Mouse (Mus musculus) monocyte, adult 5-6 weeks (primary cell): ENCODE measurements around the gene Orai3. TPM values are rescaled to one million over a fixed set of nuclear protein-coding genes. Genes with fewer than 3 reads are reported as not detected.
"Not testable (repeated sequence)": the region's sequence is repeated elsewhere in the genome, so short reads cannot be mapped to it uniquely, and the experiment has no call there.

Experiments used
- ATAC-seq: fragments of 153-309, 156-312 bp; replicated peaks from 2 replicates; pipeline ENCODE4 v1.8.0; 2017; ENCODE audit warnings: mild to moderate bottlenecking; ENCODE audit not compliant: low TSS enrichment, insufficient number of reproducible peaks, severe bottlenecking, poor library complexity, low FRiP score
- total RNA-seq: library from RNA; stranded (forward); fragments of 200-1000, 200-491, 200-594 nt; gene quantifications from 3 replicates; pipeline ENCODE4 v1.2.3, GENCODE M21; 2017

Gene Orai3
- total RNA-seq: 31.9 to 44.5 TPM (median 35.2 TPM) in 3 replicates

DNA sequence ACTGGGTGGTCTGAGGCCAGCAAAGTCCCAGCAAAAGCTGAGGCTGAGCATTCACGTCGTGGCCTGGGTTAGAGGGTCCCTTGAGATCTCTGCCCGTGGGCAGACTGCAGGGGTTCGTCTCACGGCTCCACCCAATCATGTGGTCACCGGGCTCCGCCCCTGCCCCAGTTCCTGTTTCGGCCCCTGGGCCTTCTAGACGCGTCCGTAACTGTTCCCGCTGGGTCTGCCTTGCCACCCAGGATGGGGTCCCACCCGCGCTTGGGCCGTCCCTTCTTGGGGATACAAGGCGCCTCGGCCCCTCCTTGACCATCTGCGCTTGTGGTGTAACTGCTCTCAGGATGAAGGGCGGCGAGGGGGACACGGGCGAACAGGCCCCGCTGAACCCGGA, at the start of gene Orai3:
Orai3 (plus strand) TSS at position 165 of the 388 bp plus-strand sequence.
- ATAC-seq: peak; percentile 62

- ATAC-seq: no peak
Observed at GRCm38 (mm10) chr7:127725490-127725889, 44.1 kb upstream of the Orai3 start.

DNA sequence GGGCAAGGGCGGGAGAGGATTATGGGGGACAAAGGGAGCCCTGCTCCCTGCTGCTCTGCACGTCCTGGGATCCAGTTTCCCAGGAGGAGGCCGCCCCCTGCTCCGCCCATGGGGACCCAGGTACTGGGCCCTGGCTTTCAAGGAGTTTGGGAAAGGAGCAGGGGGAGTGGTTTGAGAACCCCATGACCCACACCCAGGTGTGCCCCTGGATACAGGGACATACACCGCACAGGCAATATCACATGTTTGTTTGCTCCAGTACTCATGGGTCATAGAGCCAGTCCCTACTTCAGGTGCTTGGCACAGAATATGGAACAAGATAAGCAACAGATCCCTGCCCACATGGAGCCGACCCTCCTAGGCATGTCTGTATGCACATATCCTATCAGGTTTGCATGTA, 43.7 kb upstream of the Orai3 start:
- ATAC-seq: no peak

DNA sequence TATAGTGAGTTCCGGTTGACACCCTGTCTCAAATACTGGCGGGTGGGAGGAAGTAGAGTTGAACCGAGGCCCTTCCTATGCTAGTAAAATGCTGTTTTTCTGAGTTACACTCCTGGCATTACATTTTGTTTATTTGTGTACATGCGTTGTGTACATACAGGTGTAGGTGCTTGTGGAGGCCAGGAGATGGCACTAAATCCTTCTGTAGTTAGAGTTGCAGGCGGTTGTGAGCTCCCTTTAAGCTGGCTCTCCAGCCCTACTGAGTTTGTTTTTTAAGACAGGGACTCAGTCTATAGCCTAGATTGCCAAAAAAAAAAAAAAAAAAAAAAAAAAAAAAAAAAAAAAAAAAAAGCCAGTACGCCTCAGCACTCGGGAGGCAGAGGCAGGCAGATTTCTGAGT, 41.7 kb upstream of the Orai3 start:
- ATAC-seq: no peak

DNA sequence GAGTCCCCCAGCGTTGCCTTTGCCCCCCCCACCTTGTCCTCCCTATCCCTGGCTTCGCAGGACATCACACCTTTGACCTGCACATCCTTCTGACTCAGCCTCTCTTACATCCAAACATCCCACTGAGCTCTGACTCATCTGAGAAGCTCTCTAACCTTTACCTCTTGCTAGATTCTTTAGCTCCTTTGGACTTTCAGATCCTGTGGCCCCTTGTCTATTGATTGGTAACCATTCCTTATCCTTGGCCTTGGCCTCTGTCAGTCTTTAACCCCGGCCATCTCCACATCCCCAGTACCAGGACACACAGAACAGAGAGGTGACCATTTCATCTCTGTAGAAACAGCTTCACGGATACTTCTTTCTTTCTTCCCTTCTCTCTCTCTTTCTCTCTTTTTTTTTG, 39.4 kb upstream of the Orai3 start:
- ATAC-seq: no peak

DNA sequence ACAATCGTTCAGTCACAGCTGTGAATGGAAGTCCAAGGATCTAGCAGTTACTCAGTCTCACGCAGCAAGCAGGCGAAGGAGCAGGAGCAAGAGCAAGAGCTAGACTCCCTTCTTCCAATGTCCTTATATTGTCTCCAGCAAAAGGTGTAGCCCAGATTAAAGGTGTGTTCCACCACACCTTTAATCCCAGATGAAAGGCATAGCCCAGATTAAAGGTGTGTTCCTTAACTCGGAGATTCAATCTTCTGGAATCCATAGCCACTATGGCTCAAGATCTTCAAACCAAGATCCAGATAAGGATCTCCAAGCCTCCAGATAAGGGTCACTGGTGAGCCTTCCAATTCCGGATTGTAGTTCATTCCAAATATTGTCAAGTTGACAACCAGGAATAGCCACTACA, 37.5 kb upstream of the Orai3 start, which contains the start of gene Ctf2:
Ctf2 (minus strand) TSS at position 101 of the 400 bp plus-strand sequence.
- ATAC-seq: not testable (repeated sequence)

GRCm38 (mm10) chr7:127744366-127745045, 25.1 kb upstream of the Orai3 start, which contains the start of gene Fbxl19:
Gene Fbxl19, plus strand, starts transcription at chr7:127744543.
- ATAC-seq: no peak

GRCm38 (mm10) chr7:127745251-127745651, 24.4 kb upstream of the Orai3 start:
- ATAC-seq: peak; percentile 90

DNA sequence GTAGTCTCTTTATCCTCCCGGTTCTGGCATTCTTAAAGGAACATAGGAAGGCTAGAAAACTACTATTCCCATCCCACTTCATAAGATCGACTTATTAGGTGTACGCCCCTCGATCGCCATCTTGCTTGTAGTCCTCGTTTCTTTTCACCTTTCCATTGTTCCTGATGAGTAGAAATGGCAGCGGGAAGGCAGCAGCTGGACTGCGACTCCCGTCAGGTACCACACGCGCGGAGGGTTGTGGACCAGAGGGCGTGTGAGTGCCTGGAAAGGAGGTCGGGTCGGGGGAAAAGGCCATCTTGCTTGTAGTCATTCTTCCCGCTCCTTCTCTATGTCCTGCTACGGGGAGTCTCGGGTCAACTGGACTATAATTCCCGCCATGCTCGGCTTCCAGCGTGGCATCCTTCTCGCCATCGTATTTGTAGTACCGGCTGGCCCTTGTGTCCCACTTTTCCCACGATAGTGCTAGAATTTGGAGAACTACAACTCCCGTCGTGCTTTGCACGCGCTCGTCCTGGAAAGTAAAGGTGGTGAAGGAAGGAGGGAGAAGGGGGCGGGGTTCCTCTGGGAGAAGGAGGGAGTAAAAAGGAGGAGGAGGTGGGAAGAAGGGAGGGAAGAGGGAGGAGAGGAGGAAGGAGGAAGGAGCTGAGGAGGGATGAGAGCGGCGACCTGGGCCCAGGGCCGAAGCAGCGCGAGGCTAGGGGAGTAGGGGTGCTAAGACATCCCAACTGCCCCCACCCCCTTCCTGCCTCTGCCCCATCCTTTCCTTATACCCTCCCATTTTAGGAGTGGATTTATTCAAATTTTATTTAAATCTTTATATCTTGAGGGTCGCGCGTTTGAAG, 23.7 kb upstream of the Orai3 start:
- ATAC-seq: peak; percentile 88

DNA sequence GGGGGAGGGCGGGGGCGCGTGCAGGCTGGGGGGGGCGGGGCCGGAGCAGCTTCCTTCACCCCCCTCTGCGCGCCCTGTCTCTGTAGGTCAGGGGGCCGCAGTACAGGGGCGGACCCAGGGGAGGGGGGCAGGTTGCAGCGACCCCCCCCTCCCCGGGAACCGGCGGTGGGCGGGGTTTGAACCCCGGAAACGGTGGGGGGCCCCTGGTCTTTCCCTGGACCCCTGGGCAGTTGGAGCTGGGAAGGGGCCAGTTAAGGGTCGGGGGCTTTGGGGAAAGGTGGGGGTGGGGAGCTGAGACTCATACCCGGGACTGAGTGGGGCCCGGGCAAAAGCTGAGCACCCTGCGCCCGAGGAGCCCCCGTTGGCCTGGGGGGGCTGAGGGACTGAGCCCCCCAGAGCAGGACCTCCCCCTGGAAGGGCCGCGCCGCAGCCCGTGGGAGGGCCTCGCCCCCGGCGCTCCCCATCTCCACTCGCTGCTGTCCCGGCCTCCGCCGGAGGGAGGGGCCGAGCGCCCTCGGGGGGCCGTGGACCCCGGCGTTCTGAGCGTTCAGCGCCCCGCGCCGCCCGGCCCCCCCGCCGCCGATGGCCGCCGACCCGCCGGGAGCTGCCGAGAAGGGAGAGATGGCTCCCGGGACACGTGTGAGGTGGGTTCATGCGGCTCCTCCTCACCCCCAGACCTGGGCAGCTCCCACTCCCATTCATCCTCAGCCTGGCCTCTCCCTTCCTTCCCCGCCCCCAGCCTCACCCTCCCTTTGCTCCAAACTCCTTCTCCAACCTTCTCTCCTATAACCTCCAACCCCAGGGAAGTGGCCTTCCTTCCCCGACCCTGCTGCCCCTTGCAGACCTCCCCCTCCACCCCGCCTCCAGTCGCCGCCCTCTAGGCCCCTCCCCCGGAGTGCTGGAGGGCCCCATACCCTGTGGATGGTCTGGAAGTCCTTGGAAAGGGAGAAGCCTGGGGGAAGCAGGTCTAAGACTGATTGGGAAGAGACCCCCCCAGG, 22.8 kb upstream of the Orai3 start:
- ATAC-seq: no peak

DNA sequence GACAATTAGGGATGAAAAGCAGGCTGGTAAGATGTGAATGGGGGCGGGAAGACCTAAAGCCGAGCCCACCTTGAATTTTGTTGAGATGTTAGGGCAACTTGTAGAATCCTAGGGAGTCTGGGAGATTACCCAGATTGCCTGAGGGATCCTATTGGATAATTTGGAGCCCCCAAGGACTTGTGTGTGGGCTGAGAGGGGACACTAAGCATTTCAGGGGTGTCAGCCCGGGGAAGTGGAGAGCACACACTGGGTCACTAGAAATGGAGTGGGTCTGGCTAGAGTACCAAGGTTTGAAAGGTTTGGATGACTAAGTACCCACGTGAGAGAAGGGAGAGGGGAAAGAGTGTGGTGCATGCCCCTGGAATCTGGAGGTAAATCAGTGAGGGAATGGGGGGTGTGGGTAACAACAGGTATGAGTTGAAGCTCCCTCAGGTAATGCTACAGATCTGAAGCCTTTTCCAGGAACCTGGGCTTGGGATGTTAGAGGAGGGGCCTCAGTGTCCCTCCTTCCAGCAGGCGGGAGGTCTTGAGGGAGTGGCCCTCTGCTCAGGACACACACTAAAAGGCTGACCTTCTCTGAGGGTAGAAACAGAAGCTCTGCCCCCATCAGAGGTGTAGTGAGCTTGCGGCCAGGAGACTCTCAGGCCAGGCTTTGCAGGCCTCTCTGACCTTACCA, 21.9 kb upstream of the Orai3 start:
- no peak for ATAC-seq

DNA sequence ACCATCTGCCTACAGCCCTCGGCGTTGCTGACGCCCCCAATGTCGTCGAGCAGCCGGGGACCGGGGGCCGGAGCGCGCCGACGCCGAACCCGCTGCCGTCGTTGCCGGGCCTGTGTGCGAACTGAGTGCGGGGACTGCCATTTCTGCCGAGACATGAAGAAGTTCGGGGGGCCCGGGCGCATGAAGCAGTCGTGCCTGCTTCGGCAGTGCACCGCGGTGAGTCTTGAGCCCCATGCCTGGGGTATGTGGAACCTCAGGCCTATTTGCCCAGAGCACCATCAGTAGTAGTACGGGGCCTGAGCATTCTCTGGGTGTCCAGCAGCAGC, 21.4 kb upstream of the Orai3 start:
- no peak for ATAC-seq

- ATAC-seq: no peak
Observed at GRCm38 (mm10) chr7:127750131-127751127, 19.2 kb upstream of the Orai3 start.

DNA sequence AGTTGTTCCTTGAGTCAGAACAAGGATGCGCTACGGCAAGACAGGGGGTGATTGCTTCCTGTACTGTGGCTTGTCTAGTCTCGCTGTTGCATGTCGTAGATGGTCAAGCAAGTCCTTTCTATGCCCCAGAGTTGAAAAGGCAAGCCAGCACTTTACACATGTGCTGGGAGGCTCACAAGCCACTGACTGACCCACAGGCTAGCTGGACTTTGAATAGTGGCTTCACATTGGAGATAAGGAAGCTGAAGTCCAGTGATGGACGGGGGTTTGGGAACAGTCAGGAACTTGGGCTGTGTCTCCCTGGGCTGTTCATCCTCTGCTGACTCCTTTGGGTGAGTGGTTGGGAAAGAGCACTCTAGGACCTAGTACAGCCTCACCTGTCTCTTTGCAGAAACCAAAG, 18.0 kb upstream of the Orai3 start:
- no peak for ATAC-seq

GRCm38 (mm10) chr7:127752069-127752468, 17.5 kb upstream of the Orai3 start:
- no peak for ATAC-seq

GRCm38 (mm10) chr7:127753158-127753557, 16.5 kb upstream of the Orai3 start:
- no peak for ATAC-seq

DNA sequence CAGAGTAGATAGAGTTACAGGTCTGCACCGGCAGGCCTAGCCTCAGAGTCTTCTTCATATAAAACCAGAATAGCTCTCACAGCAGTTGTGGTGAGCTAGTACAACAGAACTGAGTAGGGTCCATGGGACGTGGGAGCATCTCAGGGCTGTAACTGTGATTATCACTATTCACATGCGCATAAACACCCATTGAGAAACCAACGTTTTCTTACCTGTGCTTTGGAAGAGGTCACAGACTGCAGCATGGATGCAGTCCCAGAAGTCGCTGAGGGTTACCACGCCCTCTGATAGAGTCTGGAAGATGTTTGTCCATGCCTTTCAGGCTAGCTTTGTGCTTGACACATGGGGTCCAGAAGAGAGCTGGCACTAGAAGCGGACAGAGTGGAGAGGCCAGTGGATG, 15.9 kb upstream of the Orai3 start:
- no peak for ATAC-seq
